Mouse (Mus musculus) liver, postnatal 0 days (tissue): ENCODE data around the gene Phactr3.

Experiments used
- CTCF ChIP-seq: sonication (generic); IDR thresholded peaks from 2 replicates; pipeline ENCODE4 v1.5.1; 2016; ENCODE audit warnings: antibody characterized with exemption, low read depth
- EP300 ChIP-seq: IDR thresholded peaks from 2 replicates; pipeline ENCODE4 v1.6.1; 2016; ENCODE audit warnings: antibody characterized with exemption, low read depth, mild to moderate bottlenecking

GRCm38 (mm10) chr2:178303453-178304187, 184.8 kb downstream of the Phactr3 start:
- TF ChIP-seq CTCF: no peak
- TF ChIP-seq EP300: no peak
